Mouse (Mus musculus) cerebellum, postnatal 14 days (tissue): ENCODE measurements around the gene Hoxc8.

ENCODE experiments used
- DNase-seq, 2 experiments: peaks; one replicate each; pipeline ENCODE4 v3.0.0; 2021; ENCODE audit warnings: mixed read lengths in 2 of 2

The Hoxc8 gene

DNA sequence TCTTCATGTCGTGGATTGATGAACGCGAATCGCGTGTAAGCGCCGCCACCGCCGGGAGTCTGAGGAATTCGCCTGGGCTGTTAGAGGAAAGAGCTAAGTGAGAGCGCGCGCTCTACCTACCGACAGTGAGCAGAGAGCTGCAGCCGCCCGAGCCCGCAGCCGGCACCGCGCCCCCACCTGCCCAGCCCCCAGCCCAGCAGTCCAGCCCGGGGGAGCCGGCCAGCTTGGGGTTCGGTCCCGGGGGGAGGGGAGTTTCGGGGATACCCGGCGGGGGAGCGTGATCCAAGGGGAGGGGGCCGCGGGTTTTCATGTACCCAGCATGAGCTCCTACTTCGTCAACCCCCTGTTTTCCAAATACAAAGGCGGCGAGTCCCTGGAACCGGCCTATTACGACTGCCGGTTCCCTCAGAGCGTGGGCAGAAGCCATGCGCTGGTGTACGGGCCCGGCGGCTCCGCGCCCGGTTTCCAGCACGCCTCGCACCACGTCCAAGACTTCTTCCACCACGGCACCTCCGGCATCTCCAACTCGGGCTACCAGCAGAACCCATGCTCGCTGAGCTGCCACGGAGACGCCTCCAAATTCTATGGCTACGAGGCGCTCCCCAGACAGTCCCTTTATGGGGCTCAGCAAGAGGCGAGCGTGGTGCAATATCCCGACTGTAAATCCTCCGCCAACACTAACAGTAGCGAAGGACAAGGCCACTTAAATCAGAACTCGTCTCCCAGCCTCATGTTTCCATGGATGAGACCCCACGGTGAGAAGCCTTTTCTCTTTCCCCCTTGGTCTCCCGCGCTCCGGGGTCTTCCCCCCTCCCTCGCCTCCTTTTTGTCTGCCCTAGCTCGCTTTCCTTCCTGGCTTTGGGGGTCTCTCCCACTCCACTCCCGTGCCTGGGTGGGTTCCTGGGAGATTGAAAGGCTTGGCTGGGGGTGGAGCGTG, at the start of gene Hoxc8:
Hoxc8 (plus strand) TSS at position 147 of the 937 bp plus-strand sequence.
- no peak for DNase-seq

DNA sequence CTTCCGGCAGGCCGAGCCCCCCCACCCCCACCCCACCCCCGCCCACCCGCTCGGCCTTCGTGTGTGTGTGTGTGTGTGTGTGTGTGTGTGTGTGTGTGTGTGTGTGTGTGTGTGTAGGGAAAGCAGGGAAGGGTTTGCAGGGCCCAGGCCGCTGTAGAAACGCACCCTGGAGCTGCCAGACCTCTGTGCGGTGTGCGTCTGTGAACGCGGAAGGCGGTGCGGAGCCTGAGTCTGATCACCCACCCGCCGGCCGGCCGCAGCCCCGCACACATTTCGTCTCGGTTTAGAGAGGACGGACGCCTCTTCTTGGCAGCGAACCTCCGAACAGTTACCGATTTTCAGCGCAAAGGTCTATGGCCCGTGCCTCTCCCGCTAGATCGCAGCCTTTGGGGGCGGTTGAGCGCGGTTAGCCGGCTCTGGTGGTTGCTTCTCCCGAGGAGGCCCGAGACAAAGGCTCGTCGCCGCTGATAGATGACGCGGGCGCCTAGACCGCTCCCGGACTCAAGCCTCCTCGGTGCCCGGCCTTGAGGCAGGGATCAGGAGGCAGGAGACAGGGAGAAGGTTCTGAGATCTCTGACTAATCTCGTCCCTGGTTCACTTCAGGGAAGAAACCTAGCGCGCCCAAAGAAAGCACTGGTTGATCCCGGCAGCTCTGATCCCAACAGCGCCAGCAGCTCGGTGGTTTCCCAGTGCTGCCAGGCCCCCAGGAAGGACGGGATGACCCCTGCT, 47.5 kb upstream of the Hoxc8 start:
- no peak for DNase-seq

DNA sequence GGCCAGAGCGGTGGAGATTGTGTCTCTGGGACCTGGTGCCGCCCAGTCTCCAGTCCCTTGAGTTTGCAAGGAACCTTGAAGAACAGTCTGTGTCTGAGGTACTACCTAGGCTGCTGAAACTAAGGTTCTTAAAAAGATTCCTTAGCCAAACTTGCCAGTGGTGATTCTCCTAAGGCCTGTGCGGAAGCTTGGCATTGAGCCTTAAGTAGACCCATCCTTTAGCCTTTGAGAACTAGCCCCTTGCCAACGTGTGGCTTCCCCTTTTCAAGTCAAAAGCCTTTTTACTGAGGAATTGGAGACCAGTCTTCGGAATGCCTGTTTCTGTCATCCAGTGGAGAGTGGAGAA, 47.0 kb upstream of the Hoxc8 start:
- no peak for DNase-seq

DNA sequence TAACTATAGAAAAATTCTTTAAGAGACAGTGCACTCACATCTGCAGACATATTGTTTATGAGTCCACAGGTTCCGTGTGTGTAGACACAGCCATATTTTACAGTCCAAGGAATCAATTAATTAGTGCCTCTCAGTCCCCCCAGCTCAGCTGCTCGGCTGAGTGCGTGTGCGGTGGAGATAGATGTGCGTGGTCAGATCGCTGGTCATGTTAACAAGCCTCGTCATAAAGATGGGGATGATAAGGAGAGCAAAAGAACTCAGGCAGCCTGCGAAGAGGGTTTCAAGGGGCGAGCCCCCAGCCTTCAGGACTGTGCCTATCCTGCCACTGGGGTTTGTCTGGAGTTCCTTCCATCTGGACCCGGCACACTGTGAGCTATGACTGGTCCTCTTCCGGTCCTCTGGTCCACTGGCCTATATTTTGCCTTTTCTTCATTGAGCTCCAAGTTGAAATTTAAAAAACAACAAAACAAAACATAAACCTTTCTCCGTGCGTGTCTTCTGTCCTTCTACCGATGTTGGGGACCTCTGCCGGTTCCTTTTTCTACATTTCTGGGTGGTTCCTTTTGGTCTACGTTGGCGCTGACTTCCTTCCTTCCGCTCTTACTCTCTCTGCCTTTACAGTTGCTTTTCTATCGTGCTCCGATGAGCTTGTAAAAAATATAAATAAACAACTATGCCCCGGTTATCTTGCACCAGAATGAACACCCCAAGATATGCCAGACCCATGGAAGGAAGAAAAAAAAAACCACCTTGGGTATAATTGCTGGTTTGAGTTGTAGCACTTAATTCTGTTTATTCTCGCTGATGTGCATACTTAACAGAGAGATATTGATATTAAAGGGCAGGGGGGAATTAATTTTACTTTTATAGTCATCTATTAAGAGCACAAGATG, 45.0 kb upstream of the Hoxc8 start:
- DNase-seq: no peak

DNA sequence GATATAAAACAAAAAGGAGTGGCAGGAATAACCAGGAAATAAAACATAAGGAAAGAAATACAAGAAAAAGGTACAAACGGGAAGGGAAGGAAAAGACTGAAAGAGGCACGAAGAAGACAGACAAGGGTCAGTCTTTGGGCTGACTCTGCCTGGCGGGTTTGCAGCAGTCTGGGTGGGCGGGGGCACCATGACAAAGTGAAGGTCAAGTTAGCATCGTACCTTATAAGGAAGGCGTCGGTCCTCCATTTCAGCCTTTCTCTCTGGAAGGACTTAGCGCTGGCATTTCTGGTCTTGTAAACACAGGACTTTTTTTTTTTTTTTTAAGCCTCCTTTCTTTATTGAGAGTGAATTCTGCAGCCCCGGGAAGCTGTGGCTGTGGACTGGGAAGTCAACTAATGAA, 43.1 kb upstream of the Hoxc8 start:
- no peak for DNase-seq

DNA sequence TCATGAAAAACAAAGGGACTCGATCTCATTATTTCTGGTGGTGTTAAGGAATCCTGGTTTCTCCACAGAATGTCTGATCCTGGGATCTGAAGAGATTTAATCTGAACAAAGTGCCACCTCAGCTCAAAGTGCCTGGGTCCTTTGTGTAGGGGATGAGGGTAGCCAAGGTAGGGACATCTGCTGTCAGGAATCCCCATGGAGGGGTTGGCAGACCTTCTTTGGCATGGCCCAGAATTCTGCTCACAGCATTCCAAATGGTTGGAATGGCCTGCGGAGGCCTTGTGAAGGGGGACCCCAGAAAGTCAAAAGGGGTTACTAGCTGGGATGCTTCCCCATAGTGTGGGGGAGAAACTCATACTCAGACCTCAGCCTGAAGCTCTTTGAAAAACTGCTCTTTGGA, 41.6 kb upstream of the Hoxc8 start:
- peak; percentile 39 to 50 for DNase-seq

DNA sequence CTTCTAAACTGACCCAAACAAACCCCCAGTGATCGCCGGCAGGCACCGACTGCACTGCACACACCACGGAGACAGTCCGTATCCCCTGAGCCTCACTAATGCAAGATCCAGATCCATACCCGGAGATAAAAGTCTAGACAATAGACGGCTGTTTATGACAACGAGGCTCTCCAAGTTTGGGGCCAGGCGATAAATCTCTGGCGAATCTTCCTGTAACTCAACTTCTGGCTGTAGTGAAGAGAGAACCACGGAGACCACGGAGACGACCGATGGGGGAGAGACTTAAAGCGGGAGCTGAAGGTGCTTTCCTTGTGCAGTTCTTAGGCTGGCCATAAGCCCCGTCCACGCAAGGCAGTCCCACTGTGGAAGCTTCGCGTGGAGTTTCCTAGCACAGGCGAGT, 40.7 kb upstream of the Hoxc8 start:
- no peak for DNase-seq

DNA sequence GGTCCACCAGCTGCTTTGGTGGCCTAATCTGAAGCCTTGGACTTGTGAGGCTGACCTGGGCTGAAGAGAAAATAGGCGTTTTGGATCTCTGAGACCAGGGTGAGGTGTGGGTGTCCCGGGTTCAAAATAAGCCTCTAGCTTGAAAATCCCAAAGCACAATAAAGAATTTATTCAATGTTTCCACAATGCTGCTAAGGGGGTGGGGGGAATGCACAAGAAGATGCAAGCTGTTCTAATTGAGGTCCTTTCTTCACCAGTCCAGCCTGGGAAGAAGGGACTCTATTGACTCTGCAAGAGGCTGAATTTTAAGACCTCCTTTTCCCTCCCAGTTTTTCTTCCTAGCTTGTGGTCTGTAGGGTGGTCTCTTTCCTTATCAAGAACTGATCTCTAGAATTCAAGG, 39.5 kb upstream of the Hoxc8 start:
- DNase-seq: no peak

DNA sequence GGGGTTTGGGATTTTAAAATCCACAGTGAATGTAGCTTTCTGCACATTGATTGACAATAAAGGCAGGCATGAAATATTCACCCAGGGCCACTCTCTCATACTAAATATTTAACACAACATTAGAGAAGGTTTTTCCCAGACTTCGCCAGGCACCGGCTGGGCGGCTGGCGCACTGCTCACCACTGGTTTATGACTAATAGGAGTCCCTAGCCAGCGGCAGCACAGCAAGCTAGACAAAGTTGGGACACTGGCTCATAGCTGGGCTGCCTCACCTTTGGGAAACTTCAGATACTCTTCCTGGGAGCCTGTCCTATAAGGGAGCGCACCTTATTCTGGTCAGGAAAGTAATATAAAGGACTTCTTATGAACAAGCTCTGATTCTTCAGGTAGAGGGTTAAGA, 36.8 kb upstream of the Hoxc8 start:
- no peak for DNase-seq

DNA sequence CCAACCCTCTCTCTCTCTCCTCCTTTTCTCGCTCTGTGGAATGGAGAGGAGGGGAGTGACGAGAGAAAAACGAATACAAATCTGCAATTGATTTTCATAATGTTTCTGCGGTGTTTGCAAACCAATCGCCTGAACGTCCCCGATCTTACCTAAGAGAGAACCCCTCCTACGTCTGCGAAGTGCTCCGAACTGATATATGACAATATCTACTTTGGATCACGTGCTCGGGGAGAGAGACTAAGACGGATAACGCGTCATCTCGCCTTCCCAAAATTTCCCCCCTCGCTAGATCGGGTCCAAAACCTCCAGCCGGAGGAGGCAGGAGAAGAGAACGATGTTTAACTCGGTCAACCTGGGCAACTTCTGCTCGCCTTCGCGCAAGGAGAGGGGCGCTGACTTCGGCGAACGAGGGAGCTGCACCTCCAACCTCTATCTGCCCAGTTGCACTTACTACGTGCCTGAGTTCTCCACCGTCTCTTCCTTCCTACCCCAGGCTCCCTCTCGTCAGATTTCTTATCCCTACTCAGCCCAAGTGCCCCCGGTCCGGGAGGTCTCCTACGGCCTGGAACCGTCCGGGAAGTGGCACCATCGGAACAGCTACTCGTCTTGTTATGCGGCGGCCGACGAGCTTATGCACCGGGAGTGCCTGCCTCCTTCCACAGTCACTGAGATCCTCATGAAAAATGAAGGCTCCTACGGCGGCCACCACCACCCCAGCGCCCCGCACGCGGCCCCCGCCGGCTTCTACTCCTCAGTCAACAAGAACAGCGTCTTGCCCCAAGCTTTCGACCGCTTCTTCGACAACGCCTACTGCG, 36.0 kb upstream of the Hoxc8 start, which contains the start of gene Hoxc11:
Hoxc11 (plus strand) TSS at position 236 of the 815 bp plus-strand sequence.
- DNase-seq: no peak

DNA sequence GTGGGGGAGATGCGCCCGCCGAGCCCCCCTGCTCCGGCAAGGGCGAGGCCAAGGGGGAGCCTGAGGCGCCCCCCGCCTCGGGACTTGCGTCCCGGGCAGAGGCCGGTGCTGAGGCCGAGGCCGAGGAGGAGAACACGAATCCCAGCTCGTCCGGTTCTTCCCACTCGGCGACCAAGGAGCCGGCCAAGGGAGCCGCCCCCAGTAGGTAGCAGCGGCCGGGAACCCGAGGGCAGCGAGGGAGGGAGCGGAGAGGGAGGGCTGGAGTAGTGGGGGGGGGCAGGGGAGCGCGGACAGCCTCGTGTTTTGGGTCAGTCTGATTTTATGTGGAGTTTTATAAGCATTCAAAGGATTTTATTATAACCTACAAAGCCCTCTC, 35.4 kb upstream of the Hoxc8 start:
- no peak for DNase-seq

DNA sequence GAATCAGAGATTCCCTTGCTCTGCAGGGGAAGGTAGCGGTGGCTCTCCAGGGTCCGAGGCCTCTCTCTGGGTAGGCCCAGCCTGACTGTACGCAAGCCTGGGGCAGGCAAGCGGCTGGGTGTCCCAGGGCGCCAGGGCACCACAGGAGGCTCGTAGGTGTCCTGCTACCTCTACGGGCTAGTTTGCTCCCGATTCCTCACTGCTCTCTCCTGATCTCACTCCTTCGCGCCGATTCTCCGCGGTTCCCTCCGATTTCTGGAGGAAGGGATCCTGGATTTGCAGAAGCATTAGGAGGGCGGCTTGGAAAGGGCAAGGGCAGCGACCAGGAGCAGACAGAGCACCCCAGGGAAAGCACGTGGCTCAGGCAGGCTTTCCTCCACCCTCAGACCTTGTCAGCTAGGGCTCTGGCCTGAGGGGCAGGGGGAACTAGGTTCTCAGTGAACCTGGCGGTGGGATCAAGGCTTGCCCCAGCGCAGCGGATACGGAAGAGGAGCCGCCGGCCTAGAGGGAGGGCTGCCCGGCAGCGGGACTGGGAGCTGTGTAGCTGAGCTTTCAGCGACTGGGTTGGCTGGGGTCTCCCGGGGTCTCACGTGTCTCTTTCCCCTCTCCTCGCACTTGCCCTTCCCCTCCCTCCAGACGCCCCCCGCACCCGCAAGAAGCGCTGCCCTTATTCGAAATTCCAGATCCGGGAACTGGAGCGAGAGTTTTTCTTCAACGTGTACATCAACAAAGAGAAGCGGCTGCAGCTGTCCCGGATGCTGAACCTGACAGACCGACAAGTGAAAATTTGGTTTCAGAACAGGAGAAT, 34.4 kb upstream of the Hoxc8 start:
- DNase-seq: no peak

DNA sequence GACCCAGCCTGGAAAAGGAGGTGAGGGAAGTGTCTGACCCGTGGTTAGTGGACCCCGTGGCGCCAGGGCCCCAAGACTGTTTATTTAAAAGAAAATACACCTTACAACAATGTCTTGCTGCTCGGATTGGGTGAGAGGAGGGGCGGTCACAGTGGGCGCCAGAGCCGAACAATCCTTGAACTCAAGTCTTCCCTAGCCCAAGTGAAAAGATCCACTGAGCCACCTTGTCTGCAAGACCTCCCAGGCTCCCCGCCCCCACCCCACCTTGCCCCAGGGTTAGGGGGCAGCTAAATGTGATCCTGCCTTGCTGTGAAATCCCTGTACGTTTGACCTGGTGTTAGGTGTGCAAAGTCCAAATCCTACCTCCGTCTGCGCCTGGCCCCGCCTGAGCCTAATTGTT, 33.5 kb upstream of the Hoxc8 start:
- no peak for DNase-seq

DNA sequence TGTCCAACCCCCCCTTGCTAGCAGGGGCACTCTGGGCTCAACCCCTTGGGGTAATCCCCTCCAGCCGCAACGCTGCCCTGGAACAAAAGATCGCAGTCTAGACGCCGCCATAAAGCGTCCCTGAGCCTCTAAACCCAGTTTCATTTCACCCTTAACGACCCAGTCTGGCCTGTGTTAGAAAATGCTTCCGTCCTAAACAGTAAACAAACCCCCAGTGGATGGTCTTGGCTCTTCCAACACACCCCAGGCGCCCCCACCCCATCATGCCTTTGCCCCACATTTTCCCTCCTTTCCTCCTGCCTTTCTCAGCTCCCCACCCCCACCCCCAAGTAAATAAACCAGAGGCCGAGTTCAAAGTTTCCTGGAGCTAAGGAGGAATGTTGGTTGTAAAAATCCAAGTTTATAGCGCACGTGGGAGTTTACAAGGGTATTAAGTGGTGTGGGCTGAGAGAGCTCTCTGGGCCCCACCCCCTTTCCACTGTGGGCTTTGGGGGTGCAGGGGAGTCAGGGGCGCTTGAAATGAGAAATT, 30.7 kb upstream of the Hoxc8 start:
- no peak for DNase-seq

DNA sequence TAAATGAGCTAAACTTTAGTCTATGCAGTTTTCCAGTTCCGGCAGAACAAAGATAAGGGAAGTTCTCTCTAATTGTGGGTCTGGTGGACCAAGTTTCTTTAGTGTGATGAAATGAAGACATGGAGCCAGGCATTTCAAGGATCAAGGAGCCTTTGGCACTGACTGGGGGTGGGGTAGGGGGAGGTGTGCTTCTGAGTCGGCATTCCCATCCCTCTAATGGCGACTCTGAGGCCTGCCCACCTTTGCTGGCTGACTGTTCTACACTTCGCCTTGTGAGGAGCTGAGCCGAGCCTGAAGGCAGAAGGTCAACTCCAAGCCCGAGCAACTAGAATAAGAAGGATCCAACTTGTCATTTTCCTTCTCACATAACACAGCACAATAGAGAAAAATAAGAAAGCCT, 28.7 kb upstream of the Hoxc8 start:
- DNase-seq: no peak

DNA sequence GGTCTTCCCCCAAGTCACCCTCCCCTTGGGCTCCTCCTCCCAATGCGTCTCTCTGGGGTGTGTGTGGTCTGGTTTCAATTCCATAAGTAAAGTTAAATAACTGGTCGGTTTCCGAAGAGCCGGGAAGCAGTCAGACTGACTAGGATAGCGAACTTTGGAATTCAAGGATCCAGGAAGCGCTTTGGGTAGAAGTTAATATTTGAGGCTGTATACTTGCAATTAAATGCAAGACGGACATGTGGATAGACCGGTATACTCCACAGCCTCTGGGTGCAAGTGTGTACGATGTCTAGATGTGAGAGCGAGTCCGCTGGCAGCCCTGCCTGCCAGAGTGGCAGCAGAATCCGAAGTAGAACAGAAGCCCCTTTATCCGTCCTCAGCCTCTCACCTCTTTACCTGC, 27.9 kb upstream of the Hoxc8 start:
- DNase-seq: no peak

DNA sequence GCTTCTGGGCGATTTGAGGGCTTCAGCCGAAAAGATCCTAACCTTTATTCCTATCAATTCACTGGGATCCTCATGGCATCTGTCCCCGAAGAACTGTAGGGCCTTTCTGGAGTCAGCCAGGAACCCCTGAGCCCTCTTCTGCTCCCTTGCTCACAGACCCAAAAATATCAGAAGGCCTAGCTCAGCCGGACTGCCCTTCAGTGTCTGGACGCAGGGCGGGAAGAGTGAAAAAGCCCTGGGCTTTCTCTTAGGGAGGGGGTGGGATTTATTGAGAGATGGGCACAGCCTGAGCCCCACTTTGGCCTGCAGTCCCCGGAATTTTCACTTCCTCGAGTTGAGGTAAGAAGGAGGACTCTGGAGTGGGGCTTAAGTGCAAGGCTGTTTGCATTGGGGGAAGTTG, 27.1 kb upstream of the Hoxc8 start:
- DNase-seq: no peak

DNA sequence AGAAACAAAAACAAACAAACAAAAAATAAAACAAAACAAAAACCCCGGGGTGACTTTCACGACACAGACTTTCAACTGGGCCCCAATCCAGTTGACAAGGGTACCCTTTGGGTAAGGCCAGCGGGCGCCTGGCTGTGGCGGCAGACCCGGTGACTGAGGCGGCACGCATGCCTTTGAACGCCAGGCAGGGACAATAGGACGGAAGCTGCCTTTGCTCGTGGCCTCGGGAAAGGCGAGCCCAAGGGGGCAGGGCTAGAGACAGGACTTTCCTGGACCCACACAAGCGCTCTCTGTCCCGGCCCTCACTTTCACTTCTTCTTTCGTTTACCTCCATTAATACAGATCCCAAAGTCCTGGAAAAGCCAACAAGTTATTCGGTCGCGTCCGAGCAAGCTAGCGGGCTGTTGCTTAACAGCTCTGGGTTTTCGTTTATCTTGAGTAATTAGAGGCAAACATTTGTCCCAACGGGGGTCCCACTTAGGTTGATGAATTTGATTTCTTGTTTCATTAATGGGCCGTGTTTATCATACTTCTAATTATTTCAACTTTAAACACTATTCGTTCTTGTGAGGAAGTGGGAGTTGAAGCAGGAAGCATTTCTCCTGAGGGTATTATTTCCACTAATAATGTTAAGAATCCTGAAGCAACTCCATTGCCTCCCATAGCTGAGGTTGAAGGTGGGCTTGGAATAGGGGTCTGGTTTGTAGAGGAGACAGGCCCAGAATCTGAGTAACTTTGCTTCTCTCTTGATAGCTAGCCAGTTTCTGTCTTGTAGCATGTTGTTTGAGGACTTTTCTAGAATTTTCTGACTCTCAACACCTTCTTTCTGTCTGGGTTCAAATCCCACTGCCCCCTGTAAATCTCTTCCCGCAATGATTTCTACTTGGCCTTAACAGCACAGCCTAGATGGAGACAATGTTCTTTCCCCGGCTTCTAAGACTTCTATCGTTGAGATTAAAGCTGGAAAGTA, 26.5 kb upstream of the Hoxc8 start:
- DNase-seq: no peak

DNA sequence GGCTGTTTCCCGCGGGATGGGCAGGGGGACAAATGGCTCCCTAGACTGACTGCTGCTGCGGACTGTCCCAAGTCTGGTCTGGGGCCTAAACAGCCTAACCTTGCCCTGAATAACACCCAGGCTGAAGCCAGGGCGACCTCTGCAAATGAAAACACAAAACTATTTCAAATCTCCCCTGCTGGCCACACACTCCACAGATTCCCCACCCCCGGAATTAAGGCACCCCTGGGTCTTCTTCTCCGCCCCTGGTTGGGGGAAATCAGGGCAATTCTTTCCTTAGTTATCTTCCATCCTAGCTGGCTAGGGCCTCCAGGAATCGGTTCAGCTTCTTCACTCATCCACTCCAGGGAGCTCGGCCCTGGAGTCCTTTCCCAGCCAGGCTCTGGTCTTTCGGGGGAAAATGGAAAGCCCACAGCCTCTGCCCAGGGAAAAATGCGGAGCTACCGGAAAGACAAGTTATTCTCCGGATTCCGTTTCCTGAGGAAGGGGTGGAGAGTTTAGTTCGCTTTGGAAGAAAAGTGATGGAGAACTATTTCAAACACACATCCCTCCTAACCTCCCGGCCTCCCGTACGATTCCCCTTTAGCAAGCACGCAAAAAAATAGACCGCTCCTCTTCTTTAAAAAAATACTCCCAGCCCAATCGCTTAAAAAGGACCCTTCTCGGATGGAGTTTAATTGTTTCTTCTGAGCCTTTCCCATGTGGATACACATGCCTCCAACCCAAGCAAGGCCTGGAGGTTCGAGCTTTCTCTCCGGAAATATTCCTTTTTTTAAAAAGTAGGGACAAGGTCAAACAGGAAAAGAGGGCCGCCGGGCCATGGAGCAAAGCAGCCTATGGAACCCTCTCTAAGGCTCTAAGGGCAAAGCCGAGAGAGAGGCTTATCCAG, 25.2 kb upstream of the Hoxc8 start:
- DNase-seq: no peak
